Mouse (Mus musculus): ENCODE data around the gene Cmah.

- TF ChIP-seq CTCF (conservative IDR thresholded peaks at IDR 0.05; ENCODE audit: low read length): peak; percentile 99
- no peak for TF ChIP-seq NANOG (IDR thresholded peaks at IDR 0.05; ENCODE audit: borderline replicate concordance, low read length)
These were observed 30.0 kb upstream of the Cmah start for GRCm38 (mm10) chr13:24297252-24297651.

All from E14TG2a.4 (cell line).